Mouse (Mus musculus): ENCODE results near the gene Amer3. TPM values are rescaled to one million over a fixed set of nuclear protein-coding genes. Genes with fewer than 3 reads are reported as not detected.
"Not testable (repeated sequence)": the region's sequence is repeated elsewhere in the genome, so short reads cannot be mapped to it uniquely, and the experiment has no call there.

Amer3 gene
- under 1 TPM; 0.46 to 0.50 TPM for total RNA-seq (2021)
- long read RNA-seq, experiment 1 = 0 reads
- long read RNA-seq, experiment 2 = 0 reads

DNA sequence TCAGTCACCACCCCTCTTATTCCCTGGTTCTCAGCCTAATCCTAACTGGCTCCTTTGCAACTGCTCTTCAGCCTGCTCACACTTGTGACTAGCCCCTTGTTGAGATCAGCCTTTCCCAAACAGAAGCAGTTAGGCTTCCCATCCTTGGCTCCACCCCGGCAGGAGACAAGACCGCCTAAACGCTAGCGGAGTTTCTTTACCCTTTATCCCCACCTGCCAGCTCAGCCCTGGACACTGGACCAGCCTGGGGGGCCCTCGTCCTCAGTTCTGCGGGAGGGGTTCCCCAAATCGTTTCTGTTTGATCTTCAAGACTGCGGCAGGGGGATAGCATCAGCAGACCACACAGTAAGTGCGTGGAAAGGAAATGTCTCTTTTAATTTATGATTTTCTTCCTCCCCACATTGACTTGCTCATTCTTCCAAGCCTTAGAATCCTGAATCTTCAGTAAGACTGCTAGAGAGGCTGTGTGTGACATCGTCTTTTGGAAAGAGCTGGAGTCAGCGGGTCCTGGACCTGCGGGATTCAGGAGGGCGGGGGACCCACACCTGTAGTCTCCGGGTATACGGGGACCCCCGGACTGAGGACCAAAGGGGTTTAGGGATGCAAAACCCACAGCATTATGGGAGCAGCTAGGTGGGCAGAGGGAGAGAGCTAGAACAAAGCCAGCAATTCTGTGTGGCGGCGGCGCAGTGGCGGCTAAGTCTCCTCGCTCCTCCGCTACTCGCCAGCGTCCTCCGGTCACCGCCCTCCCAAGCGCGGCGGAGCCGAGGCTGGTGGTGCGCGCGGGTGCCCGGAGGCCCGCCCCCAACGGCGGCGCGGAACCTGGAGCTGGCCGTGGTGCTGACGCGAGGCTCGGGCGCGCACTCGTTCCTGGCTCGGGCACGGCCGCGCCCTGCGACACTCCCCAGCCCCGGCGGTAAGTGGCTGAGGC is at the start of gene Amer3:
Amer3 (plus strand) TSS at position 807 of the 931 bp plus-strand sequence.
- peak; percentile 85 to 89 for DNase-seq

DNA sequence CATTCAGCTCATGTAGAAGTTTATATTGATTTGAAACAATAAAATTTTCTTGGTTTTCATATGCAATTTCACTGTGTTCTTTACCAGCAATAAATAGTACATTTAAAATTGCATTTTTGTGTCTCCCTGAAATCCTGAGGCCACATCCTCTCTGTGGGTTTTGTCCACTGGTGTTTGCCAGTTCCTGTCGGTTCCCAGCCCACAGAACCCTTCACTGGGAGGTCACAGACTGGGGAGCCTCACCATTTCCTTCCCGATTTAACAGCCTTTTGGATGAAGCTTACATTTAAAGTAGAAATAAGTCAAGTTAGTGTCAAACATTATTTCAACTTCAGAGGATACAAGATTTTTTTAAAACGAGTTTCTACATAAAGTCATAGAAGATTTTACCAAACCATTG is 44.9 kb upstream of the Amer3 start:
- not testable (repeated sequence) for DNase-seq

DNA sequence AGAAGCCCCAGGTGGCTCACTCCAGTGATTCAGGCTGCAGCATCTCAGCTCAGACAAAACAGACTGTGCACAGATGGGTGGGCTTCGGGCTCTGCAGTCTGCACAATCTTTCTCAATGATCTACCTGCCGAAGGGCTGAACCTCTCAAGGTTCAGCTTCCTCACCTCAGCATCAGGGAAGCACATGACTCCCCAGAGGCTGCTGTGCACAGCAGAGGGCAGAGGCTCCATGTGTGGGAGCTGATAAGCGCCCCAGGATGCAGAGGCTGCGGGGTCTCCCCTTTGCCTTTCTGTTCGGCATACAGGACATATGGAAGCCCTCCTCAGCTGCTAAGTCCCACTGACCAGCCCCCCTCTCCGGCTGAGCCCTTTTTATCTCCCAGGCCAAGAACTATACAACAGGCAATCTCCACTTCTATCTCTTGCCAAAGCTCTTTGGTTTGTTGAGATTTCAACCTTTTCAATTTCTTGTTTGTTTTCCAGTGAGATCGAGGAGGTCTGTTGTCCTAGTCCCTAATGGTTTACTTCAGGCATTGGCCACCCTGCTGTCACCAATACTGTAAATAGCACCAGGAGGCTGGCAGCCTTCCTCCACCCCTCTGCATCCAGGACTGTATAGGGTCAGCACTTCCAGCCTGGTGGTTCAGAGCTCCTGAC is 44.3 kb upstream of the Amer3 start, which contains the start of gene Cfc1:
Cfc1 (plus strand) TSS at position 606 of the 656 bp plus-strand sequence.
- DNase-seq = not testable (repeated sequence)

DNA sequence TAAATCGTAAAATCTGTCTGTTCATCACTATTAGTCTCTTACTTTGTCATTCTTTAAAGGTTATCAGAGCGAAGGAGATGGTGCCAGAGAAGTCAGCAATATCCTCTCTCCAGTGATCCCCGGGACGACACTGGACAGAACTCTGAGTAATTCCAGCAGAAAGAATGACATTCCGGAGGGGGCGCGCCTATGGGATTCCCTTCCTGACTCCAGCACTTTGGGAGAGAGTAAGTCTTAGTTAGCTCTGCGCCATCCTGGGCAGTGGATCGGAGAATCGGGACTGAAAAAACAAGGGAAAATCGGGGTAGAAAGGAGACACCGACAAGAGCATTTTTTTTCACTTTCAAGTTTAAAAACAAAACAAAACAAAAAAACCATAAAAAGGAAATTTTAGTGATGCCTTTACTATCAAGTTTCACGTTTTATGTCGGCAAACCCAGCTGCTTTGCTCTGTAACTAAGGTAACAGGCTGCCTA is 43.1 kb upstream of the Amer3 start:
- no peak for DNase-seq

DNA sequence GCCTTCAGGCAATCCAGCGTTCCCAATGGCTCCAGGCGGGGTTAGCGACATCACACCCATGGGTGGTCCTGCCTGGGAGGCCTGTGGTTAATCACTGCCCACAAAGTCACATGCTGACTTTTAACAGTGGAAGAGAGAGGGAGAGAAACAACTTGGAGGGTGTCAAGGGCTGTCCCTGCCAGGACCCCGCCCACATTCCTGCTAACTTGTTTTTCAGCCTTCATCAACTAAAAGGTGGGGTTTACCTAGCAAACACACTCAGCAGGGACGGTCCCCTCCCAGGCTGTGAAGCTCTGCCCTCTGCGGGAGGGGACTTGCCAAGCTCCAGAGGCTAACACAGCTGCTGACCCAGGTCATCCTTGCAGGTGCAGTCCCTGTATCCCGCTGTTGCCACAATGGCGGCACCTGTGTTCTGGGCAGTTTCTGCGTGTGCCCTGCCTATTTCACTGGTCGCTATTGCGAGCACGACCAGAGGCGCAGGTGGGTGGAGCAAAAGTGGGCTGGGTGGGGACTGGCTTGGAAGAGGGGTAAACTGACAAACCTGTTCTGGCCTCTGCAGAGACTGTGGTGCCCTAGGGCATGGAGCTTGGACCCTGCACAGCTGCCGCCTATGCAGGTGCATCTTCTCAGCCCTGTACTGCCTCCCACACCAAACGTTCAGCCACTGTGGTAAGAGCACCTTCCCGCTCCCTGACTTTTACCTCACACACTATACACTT is 42.5 kb upstream of the Amer3 start:
- DNase-seq = no peak

DNA sequence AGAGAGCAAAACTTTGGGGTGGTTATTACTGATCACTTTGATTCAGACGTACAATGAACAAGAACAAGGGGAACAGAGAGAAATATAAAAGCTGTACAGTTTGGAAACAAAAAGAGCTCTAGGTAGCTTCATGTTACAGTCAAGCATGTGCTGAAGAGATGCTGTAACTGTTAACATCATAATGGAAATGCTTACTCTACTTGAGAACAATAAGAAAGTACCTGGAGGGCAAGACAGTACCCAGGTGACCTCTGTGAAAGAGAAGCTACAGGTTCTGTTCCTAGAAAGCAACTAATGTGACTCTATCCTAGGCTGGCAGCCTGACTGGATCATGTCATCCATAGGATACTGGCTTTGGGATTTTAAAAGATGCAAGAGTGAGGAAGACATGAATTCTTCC is 32.4 kb upstream of the Amer3 start:
- no peak for DNase-seq

DNA sequence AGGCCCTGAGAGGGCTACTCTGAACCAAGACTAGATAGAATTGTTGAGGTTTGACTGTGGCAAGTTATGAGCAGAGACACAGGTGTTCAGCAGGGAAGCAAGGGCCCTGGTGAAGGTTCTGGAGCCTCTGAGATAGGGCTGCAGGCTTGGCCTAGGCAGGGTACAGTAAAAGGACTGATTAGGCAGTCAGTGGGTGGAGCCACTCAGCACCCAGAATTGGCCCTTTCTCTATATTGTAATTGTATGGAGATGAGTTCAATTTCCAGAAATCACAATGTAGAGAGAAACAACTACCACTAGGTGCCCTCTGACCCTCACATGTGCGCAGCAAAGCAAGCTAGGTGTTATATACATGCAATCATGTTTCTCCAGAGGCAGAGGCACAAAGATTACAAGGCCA is 25.8 kb upstream of the Amer3 start:
- no peak for DNase-seq

DNA sequence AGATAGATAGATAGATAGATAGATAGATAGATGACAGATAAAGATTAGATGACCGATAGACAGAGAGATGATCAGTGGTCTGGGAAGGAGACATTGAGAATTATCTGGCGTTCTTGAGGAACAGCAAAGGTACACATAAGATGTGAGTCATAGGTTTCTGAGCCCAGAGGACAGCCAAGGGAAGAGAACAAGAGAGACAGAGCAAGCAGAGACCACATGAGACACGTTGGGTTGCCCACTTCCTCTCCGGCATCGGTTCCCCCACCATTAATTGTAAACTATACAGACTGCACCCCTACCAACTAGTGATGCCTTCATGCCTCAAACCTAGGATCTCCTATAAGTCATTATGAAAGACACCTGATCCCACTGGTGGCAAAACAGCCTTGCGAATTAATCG is 25.2 kb upstream of the Amer3 start:
- DNase-seq = no peak

DNA sequence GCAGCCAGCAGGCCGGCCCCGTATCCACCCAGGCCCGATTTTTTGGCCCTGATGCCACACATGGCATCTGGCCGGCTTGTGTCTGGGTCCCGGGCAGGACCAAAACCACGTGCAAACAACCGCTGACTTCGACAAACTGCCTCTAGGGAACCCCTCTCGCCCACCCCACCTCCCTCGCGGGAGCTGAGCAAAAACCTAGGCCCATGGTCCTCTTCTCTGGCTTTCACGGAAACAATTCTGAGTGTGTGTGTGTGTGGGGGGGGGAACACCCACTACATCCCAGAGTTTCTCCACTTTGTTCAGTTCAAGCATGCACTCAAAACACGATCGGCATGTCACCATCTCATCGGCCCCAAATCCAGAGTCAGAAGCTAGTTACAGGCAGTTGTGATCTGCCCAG is 18.6 kb upstream of the Amer3 start, which contains the start of gene Prss40:
Prss40 (minus strand) TSS at position 101 of the 400 bp plus-strand sequence.
- DNase-seq = no peak

DNA sequence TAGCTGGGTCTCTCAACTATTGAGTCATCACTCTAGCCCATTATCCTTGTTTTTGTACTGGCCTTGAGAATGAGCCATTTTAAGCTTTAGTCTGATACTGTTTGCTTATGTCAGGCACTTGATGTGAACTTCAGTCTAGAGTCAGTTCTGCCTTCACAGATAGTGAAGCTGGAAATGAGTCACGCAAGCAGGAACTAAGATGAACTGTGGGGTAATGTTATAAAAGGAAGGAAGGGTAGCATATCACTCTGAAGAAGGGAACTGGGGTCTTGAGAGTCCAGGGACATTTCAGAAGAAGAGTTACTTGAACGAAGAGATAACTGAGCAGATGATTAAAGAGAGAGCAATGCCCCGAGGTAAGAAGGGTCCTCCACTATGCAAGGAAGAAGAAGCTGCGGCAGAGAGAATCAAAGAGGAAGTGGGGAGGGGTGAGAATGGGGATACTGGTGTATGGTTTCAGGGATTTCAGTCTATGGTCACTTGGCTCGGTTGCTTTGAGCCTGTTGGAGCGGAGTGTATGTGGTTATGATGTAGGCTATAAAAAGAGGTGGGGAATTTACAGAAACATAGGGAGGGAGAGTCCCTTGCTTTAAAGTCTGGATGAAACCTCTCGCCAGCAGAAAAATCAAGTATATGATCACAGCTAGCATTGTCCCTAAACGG is 14.9 kb upstream of the Amer3 start:
- DNase-seq = no peak

DNA sequence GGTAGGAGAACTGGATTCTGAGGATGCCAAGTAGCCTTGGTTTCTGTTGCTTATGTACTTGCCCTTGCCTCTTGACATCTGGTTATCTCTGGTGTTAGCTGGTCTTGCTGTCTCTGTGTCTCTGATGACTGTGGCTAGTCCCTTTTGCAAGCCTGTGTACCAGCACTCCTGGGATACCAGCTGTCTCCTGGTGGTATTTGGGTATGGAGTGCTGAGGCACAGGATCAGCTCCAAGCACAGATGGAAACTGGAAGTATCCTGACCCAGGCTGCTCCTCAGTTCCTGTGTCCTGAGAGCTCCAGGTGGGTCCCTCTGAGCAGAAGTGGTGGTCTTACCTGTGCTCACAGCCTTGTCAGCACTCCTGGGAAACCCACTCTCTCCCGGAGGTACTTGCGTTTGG is 11.3 kb upstream of the Amer3 start:
- DNase-seq = no peak

DNA sequence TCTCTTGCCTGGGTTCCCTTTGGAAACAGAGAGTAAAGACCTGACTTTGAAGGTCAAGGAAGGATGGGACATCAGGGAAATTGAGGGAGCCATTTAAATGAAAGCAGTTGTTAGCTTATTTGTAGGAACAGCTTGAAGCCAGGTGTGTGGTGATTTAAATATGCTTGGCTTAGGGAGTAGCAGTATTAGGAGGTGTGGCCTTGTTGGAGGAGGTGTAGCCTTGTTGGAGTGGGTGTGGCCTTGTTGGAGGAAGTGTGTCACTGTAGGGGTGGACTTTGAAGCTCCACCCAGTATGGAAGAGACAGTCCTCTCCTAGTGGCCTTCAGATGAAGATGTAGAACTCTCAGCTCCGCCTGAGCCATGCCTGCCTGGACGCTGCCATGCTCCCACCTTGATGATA is 9.6 kb upstream of the Amer3 start:
- DNase-seq = no peak

DNA sequence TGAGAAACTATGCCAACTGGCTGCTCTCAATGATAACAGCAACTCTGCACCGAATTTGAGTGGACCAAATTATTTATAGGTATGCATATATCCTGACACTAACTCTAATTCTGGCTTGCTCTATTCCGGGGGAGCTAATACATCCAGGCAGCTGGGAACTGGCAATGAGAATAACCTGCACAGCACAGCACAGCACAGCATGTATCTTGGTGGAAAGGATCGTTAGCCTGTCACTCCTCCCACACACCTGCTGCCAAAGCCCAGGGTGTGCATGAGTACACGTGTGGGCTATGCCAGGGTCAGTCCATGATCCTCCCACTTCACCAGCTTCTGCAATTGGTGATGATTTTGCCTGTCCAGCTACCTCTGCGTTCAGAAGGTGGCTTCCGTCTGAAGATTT is 8.0 kb upstream of the Amer3 start:
- DNase-seq = no peak

DNA sequence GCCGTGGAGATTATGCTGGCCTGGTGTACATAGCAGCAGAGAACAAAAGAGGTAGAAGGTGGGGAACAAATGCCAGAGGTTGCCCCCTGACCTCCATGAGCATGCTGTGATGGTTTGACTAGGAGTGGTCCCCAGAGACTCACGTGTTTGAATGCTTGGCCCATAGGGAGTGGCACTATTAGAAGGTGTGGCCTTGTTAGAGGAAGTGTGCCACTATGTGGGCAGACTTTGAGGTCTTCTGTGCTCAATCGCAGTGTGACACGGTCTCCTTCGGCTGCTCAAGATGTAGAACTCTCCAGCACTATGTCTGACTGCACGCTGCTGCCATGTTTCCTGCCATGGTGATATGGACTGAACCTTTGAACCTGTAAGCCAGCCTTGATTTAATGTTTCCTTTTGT is 6.2 kb upstream of the Amer3 start:
- no peak for DNase-seq

DNA sequence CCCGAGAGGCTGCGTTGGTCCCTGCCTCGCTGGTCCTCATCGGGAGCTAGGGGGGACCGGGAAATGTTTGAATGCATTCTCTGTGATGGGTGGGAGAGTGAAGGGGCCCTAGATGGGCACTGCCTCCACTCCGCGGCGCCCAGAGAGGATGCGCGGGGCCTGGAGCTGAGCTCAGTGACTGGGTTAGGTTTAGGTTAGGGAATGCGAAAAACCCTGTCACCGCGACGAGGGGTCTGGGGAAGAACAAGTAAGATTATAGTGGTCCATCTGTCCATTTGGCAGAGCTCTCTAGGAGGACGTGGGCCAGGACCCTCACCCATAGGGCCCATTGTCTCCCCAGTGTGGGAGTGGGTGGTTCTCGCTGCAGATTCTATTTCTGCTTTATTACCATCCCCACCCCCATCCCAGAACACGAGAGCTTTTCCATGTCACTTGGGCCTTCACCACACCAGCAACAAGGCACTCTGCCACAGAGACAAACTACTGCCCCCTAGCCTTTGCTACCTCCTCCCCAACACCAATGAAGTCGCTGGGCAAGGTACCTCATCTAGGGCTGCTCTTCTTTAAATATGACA is 412 bp downstream of the Amer3 start:
- no peak for DNase-seq

DNA sequence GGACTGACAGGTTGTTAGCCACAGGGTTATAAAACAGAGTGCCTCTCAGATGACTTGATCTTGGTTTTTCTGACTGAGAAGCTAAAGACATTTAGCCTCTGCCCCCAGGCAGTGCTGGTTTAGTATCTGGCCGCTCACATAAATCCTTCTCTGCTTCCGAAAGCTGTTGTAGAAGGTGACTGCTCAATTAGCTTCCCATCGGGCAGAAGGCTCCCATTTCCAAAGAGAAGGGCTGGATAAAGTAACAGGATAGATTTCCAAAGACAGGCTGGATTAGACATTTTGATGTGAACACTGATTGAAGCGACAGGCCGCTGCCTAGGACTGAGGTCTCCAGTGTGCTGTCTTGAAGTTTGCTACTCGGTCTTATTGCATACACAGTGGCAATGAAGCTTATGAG is 2.8 kb downstream of the Amer3 start:
- no peak for DNase-seq

DNA sequence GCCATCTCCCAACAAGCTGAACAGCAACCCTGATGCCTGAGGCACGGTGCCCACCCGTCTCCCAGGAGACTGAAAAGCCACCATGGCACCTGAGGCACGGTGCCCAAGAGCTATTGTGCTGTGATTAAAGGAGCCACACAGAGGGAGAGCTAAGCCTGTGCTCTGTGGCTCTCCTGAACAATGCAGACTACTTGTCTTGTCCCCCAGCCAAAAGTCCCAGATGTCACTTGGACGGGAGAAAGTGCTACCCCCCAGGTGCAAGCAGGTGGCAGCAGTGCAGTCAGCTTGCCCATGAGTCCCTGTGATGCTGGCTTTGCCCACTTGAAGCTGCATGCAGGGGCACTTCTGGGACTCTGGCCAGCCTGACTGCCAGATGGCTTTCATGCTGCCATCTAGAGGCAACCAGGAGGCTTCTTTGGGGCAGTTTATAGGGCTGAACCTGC is 4.4 kb downstream of the Amer3 start:
- no peak for DNase-seq

DNA sequence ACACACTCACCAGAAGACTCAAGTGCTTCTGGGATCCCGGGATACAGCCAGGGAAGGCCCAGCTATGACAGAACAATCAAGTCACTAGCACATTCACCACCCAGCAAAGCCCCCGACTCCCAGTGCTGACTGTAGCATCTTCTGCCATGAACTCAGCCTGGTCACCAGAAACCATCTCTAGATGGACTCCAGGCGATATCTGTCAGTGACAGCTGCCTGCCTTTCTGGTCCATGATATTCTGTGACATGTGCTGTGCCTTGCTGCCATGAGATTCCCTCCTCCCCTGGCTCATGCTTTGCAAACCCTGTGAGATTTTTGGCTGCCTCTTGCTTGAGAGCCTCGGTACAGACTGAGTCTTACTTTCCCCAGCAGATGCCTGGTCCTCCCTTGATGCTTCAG is 5.3 kb downstream of the Amer3 start:
- DNase-seq = no peak

DNA sequence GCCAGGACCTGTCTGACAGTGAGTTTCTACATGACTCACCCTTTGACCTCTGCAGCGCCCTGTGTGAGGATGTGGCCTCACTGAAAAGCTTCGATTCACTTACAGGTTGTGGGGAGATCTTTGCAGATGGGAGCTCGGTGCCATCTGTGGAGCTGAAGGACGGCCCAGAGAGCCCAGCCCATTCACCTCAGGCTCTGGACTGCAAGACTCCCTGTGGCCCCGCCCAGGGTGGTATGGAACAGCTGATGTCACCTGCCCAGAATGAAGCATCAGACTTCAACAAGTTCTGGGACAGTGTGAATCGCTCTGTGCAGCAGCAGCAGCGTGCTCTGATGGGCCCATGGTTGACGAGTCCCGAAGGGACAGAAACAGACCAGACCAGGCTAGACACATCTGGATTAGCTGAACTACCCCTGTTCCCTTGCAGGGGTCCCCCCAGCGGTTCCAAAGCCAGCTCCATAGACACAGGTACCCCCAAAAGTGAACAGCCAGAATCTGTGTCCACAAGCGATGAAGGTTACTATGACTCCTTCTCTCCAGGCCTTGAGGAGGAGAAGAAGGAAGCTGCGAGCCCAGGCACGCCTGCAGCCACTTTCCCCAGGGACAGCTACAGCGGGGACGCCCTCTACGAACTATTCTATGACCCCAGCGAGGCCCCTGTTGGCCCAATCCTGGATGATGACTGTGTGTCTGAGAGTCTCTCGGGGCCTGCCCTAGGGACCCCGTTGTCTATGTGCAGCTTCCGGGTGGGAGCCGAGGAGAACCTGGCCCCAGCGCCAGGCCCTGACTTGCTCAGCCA is 8.0 kb downstream of the Amer3 start:
- DNase-seq = no peak

DNA sequence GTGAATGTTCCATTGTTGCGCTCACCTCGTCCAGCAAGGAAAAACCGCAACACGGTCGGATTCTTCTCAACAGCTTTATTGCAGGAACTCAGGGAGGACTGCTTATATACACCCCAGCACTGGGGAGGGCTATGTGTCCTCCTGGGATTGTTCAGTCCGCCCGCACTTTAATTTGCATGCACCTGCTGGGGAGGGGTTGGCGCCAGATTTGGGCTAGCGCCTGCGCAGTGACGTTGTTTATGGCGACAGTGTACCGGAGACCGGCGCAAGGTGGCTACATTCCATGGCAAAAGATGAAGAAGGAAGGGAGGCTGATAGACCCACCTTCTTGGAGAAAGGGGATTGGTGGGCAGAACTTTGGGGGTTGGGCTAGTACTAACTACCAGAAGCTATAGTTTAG is 20.5 kb downstream of the Amer3 start:
- no peak for DNase-seq
